Mouse (Mus musculus) T-helper 2 cell (primary cell): ENCODE measurements around the gene Gm7358.
"Not testable (repeated sequence)": the region's sequence is repeated elsewhere in the genome, so short reads cannot be mapped to it uniquely, and the experiment has no call there.

Experiments used
- in situ Hi-C: fragments of 300-600 bp; cut with MboI, MseI; formaldehyde crosslinking; loops from one replicate; pipeline ENCODE4 v1.15.1; 2025; ENCODE audit warnings: high pct_unique_total_duplicates

Gene Gm7358

DNA sequence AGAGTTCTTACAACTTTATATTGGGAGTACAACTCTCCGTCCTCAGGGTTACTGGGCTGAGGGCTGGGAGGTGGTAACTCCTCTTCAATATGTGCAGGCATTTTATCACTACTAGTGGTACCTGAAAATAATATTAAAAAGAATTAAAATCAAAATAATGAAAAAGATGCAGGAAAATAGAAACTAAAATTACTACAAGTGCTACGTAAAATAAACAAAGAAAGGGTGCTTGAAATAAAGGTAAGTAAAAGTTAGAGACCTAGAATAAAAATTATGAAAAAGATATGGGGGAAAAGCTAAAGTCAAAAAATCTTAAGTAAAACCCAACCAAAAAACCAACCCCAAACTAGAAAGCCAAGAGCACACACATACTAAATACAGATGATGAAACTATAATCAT, at the start of gene Gm7358:
Gene Gm7358, minus strand, starts transcription at position 101 of the 400 bp plus-strand sequence.
- in situ Hi-C loops = not testable (repeated sequence)

DNA sequence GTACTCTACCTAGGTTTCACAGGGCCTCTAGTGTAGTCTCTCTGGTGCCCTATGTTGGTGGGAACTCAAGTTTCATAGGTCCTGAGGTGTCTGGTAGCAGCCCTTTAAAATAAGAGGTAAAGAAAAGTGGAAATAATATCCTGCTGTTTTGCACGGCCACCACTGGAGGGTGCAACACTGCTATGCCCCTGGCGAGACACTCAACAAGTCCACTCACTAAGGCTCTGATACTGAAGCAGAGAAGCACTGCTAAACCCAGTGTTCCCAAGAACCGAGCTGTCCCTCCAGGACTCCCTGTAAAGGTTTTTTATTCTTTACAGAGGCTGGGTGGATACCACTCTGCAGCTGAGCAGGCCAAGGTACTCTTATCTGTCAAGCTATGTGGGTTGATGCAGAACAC, 43.7 kb upstream of the Gm7358 start:
- in situ Hi-C loops = not testable (repeated sequence)

DNA sequence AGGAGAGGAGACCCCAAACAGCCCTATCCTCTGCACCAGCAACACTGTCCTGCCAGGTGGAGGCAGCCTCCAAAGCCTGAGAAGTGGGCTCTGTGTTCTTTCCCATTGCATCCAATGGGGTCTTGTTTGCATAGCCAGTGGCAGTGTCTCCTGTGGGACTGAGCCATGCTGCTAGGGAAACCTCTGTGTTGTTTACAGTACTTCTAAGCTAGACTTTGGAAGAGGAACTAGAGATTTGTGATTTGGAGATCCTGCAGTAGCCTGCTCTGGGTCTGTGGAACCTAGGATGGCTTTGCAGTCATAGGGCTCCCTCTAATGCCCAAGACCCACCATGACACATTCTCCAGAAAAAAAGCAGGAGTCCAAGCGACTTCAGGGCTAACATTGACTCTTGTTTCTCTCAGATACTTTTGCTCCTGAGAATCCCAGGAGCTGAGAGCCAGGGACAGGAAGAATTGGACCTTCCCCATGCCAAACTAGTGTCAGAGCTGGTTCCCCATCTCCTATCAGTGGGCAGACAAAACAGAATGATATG, 42.2 kb upstream of the Gm7358 start:
- in situ Hi-C loops = not testable (repeated sequence)

DNA sequence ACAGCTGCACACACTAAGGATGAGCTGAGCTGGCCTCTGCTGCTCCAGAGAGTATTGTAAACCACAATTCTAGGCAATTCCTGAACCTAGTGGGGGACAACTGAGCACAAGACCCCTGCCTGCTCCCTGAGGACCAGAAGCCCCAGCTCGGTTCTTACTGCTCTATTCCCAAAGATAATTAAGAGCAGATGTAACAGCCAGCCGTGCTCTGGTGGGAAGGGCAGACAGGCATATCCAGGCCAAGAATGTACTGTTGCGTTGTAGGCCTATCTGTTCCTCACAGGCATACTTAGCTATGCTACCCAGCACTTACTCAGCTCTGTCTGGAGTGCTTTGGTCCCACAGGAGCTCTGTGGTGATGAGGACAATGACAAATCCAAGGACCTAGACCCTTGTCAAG, 40.6 kb upstream of the Gm7358 start:
- in situ Hi-C loops = not testable (repeated sequence)

DNA sequence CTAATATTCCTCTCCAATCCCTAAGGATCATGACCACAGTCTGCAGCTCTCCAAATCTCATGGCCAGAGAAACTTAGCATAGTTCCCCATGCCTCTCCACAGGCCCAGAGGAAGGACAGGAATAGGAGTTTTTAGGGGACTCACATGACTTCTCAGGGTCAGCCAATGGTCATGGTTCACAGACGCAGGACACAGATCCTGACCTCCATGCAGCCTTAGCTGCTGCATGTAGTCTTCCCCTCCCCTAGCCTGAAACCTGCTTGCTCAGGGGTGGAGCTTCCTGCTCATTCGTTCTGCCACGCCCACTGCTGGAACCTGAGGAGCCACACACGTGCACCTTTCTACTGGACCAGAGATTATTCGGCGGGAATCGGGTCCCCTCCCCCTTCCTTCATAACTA, 34.8 kb upstream of the Gm7358 start:
- in situ Hi-C loops = not testable (repeated sequence)

DNA sequence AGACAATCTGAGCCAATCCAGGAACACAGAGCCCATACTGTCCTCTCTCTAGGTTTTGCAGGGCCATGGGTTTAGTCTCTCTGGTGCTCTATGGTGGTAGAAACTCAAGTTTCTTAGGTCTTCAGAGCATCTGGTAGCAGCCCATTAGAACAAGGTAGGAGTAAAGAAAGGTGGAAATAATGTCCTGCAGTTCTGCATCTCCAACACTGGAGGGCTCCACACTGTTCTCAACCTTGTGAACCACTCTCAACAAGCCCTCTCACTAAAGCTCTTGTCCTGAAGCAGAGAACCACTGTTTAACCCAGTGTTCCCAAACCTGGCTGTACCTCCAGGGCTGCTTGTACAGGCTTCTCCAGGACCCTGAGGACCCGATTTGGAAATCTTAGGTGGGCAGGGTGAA, 27.3 kb upstream of the Gm7358 start:
- in situ Hi-C loops = not testable (repeated sequence)

DNA sequence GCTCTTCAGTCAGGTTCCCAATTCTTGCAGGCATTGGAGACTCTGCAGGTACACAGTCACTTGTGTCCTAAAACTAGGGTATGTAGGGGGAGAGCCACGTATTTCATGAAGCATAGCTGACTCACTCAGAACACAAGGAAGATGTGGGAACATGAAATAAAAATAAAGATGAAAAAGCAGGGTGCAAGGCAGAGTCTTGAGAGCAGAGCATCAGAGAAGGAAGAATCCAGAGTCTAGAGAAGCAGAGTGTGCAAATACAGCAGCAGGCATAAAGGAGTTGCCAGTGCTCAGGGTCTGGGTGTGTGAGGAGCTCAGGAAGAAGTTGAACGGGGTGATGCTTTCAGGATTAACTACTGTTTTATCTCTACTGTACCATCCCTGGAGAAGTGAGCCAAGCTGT, 17.5 kb downstream of the Gm7358 start:
- in situ Hi-C loops = not testable (repeated sequence)

DNA sequence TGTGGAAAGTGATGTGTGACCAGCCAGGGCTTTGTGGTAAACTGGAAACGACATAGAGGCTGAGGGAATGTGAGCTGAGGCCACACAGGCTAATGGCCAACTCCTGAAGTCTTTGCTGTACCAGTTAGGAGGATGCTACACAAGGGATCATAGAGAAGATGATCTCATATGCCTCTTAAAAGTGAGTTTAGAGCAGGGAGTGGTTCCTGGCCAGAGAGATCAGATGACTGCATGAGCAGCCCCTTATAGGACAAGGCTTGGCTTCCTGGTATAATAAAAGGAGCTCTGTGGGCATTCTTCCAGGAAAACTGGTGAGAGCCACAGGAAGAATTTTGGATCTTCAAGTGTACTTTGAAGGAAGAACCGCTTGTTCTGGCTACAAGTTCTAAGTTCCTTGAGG, 22.3 kb downstream of the Gm7358 start:
- in situ Hi-C loops = not testable (repeated sequence)

DNA sequence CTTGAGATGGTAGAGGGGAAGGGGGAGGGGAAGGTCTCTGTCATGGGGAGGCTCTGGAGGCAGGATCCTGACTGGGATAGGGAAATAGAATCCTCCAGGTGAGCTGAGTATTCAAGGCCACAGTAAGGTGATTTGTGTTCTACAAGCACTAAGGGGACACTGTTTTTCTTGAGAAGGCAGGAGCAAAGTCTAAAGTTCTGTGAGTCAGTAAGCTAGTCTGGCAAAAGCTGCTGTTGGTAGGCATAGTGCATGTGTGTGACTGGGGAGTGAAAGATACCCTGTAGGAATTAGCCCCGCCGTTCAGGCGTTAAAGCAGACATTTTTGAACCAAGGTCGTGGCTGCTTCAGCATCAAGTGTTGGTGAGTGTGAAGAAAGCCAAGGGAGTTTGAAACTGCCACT, 23.2 kb downstream of the Gm7358 start:
- in situ Hi-C loops = not testable (repeated sequence)
